Mouse (Mus musculus): ENCODE measurements at regions not wholly inside any gene's neighbourhood (a gene's known extent, or its start where the extent isn't known, plus 50 kb on each side); places are given as distances from the start of the nearest gene placed in this dataset.
"Not testable (repeated sequence)": the region's sequence is repeated elsewhere in the genome, so short reads cannot be mapped to it uniquely, and the experiment has no call there.

DNA sequence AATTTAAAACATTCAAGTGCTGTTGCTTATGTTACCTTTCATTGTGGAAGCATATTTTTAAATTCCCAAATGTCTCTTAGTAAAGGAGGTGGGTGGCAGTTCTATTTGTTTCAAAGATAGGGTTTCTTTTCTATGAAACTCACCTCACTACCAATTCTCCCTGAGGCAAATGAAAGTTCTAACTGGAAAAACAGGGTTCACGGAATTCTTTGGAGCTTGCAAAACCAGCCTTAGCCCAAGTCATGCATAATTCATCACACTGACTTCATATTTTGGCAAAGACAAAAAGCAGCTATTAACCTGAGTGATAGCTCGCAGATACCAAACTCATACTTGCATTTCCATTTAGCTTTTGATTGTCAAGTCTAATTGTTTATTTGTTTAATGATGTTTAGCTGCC is 73.8 kb downstream of the Dio2 start:
- DNase-seq (ENCODE audit: low spot score), result no peak

DNA sequence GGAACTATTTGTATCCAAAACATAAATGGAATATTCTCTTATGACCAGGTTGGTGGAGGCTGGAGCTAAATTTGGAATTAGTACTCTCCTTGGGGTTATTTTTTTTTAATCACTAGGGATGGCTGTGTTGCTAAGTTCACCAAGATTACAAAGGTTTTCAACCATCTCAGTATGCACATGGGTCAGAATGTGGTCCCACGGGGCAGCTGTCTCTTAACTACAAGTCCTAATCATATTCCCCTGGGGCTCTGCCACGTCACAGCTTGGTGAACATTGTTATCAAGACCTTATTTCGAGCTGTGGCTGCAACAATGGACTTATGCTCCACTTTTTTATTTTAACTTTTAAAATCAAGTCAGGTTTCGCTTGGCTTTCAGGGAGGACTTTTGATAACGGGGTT is 92.8 kb downstream of the Dio2 start:
- DNase-seq (ENCODE audit: low spot score), result no peak

DNA sequence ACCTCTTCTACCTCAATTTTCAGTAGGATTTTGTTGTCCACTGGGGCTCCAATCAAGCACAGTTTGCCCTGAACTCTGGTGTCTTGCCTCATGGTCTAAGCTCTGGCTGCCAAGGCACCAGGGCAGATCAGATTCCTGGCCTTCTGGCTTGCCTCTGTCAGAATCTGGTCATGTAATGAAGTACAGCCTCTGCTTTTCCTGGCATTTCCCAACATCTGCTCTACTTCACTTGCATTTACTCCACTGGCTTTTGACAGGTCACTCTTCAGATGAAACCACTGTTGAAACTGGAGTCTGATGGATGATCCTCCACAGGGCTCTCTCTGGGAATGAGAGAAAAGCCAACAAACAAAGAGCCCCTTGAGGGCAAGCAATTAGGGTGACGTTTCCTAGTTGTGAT is 94.3 kb downstream of the Dio2 start:
- no peak for DNase-seq (ENCODE audit: low spot score)

DNA sequence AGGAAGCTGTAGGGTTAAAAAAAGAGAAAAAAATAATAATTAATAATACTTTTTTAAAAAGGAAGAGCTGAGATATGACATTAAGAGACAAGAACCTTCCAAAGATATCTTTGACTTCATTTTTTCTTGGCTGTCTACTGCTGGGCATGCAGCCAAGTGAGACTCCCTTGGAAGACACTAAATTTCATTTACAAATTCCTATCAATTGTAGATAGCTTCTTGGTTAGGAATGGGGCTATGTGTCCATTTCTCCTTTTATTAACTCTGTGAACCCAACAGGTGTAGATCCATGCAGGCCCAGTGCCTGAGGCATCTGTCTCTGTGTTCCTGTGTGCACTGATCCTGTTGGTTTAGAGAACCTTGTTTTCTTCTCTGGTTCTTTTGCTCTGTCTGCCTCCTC is 113.4 kb downstream of the Dio2 start:
- peak; percentile 11 for DNase-seq (ENCODE audit: low spot score)

DNA sequence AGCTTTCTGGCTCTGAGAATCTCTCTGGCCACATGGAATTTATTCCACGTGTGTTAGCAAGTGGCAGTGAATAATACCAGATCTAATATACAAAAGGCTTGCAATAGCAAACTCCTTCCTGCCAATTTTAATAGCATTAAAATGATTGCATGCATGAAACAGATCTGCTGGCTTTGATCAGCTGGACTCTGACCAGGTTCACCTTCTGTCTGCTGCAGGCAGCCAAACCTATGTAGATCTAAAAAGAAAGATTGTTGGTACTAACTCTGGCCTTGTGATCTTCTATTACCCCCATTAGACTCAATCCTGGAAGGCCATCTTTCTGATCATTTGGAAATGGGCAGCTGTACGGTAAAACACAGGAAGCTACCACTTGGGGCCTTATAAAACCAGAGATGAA is 114.8 kb downstream of the Dio2 start:
- DNase-seq (ENCODE audit: low spot score), result no peak

DNA sequence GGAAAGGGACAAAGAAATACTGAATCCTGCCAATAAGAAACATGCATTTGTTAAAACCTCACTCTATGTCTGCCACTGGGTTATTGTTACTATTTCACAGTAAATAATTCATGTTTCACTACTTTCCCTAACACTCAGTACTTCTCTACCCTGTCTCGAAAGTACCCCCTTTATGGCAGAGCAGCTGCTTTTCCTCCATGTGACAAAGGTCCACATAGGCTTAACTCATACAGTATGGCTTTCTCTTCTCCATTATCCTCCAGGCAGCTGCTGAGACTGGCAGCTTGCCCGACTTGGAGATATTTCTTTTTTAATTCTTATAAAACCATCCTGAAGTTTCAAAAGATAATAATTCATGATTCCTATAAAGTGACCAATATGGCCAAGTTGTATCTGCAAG is 129.4 kb downstream of the Dio2 start:
- DNase-seq (ENCODE audit: low spot score), result no peak

DNA sequence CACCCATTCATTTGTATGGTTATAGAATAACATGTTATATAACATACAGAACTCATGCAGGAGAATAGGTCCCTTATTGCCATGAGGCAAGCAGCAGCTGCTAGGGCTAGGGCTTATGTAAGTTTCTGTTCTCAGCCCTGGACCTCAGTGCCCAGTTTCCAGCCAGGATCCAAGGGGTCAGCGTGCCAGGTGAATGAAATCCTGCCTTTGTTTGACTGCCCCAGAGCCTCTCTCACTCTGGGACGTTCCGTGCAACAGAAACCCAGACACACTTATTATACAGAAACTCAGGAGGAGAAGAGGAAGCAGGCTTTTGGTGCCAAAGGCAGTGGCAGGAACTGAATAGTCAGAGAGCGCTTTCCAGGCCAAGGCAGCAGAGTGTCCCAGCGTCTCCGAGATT is 130.3 kb downstream of the Dio2 start:
- DNase-seq (ENCODE audit: low spot score), result no peak

DNA sequence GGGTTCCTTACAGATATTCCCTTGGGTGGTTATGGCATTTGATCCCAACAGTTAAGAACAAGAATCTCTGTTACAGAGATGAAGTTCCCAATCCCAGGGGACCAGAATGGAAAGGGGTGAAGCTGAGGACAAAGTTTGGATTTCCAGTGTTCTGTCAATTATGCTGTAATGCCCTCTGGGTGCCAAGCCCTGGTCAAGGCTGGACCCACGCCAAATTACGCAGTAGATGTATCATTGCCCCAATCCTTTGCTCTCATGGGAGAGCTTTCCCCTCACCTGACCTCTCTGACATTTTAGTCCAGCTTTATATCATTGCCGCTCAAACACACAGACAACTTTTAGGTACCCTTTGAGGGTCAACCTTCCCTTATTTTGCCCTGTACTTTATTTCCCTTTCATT is 158.2 kb downstream of the Dio2 start:
- no peak for DNase-seq (ENCODE audit: low spot score)

DNA sequence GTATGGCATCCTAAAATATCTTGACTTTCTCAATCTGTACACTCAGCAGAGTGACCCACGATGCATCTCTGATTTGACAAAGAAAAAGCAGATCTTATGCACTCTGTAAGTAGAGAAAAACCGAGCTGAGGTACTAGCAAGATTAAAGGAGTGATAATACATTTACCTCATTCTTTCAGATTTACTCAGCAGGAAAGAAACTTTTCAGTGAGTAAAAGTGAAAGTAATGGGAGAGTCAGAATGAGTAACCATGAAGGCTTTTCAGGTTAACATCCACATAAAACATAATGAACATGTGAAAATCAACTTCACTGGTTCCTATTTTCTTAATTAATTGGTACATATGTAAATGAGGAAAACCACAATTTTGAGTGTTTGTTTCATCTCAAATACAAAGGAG is 162.1 kb downstream of the Dio2 start:
- no peak for DNase-seq (ENCODE audit: low spot score)

DNA sequence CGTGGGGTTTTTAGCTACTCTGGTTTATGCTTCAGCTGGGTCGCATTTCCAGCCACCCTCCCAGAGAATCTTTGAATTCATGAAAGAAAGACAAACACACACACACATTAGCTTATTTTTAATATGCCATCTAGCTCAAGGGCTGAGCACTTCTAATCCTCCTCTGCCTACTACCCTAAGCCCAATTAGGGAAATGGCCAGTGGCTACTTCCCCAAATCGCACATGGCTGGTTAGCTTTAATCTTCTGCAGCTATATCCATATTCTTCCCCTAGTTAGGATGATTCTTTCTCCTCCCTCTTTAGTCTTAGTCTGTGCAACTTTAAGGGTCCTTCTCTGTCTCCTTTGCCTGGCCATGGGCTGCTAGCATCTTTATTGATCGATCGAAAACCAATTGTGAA is 166.3 kb downstream of the Dio2 start:
- no peak for DNase-seq (ENCODE audit: low spot score)

DNA sequence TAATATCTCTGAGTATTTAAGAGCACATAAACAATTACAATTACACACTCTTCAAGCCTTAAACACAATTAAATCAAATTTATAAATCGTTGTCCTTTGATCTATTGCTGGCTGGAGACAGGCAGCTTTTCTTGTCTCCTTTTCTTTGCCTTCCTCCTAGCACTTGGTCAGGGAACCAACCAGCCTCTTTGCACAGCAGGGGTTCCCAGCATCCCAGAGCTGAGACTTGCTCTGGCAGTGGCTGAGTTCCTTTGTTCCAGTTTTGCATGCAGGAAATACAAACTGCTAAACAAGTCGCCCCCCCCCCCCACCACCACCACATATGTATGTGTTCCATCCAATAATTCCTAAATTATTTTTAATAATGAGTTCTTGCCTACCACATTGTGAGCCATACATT is 166.7 kb downstream of the Dio2 start:
- no peak for DNase-seq (ENCODE audit: low spot score)

DNA sequence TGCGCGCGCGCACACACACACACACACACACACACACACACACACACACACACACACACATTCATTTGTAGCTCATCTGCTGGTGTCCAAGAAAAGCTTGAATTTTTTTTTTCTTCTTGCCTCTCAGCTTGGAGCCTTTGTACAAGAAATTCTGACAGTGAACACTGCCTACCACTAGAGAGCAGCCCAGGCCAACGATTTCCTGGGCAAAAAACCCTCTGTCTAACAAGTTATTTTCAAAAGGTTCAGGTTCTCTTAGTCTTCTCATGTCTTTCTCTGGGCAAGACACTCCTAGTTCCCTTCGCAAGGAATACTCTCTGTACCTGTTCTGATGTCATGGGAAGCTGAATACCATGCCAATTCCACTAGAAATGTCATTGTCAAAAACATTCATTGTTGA is 171.9 kb downstream of the Dio2 start:
- no peak for DNase-seq (ENCODE audit: low spot score)

DNA sequence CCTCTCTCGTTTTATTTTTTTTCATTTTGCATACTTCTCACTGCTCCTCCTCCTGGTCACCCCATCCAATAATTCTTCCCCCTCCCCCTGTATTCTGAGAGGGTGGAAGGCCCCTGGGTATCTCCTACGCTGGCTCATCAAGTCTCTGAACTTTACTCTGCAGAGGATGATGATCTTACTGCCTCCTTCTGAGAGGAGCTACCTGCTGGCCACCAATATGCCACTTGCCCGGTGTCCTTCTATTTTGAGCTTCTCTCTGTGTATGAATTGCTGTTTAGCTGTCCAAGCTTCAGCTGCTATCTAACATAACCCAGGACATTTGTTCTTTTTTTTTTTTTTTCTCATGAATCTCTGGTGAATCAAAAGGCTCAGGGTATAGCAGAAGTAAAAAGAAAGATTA is 173.2 kb downstream of the Dio2 start:
- no peak for DNase-seq (ENCODE audit: low spot score)

DNA sequence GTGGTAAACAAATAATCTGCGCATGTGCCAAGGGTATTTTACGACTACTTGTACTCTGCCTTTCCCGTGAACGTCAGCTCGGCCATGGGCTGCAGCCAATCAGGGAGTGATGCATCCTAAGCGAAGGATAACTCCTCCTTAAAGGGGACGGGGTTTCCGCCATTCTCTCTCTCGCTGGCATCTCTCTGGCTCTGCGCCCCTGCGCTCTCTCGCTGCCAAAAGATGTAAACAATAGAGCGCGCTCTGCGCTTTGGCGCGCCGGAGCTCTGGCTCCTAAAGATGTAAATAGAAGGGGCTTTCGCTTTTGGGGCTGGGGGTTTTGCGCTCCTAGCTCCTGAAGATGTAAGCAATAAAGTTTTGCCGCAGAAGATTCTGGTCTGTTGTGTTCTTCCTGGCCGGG is 173.6 kb downstream of the Dio2 start:
- DNase-seq (ENCODE audit: low spot score), result not testable (repeated sequence)

DNA sequence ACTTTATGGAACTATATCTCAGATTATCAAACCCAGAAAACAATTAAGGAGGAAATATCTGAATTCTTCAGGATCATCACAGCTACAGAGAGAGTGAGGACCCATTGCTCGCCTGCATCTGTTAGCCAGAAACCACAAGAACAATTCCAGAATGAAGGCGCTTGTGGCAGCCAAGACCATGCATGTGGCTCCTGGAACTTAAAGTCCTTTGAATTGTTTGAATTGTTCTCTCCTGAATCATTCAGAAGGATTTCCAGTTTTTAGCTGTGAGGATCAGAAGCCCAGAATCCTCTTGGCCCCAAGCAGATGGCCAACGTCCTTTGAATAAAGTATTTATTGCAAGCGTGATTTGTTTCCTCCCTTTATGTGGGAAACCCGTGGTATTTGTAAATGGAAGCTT is 195.9 kb downstream of the Dio2 start:
- no peak for DNase-seq (ENCODE audit: low spot score)
